Mouse (Mus musculus): ENCODE measurements around the gene Ifi213.
"Not testable (repeated sequence)": the region's sequence is repeated elsewhere in the genome, so short reads cannot be mapped to it uniquely, and the experiment has no call there.

DNA sequence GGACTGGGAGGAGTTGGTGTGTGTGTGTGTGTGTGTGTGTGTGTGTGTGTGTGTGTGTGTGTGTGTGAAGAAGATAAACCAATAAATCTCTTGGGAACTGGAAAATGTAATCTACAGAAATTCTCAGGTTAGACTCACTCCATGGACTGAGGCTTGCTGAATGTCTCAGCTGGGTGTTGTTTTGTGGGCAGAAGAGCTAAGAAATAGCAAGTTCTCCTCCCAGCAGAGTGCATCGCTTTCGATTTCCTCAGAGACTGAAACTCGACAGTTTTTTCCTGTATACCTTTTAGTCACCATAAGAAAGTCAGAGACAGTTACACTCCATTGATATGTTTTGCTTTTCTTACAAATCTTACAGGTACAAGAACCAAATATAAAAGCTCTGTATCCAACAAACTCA is 63.3 kb downstream of the Ifi213 start, which contains the start of gene Ifi214:
- TF ChIP-seq HCFC1 (IDR thresholded peaks at IDR 0.05; ENCODE audit: borderline replicate concordance, insufficient read depth, low read length); MAFK (IDR thresholded peaks at IDR 0.05; ENCODE audit: insufficient read depth, low read depth, low read length): not testable (repeated sequence)

Data from ES-E14 (cell line).